8 mouse cellular contexts compared by ENCODE assay signal in genomic region chr14:103345011-103345410, GRCm38 (mm10). TPM values are rescaled to one million over a fixed set of nuclear protein-coding genes. Genes with fewer than 3 reads are reported as not detected.
A peak's percentile ranks its signal among the peaks of the same experiment; 100 is the strongest.
DNase-seq lines count a peak whose midpoint lies in the region; ATAC-seq lines count a peak whose summit lies in the region.

No protein-coding gene starts in this region.

- H3K27me3 ChIP-seq in heart, embryonic 12.5 days (replicated peaks): no peaks in the 10 kb centered on the region
- H3K27me3 ChIP-seq in forebrain, embryonic 16.5 days (replicated peaks; ENCODE audit: control insufficient read depth, insufficient read depth, low read length): no peaks in the 10 kb centered on the region
- H3K27me3 ChIP-seq in liver, embryonic 16.5 days (ENCODE audit: control insufficient read depth, insufficient read depth, low read depth, low read length): no peaks in the 10 kb centered on the region

- H3K27ac ChIP-seq in heart, embryonic 12.5 days (ENCODE audit: poor library complexity, severe bottlenecking): no peak overlapping the region
- H3K27ac ChIP-seq in forebrain, embryonic 16.5 days (ENCODE audit: low read length): no peak overlapping the region
- H3K27ac ChIP-seq in liver, embryonic 16.5 days (ENCODE audit: low read length): no peak overlapping the region

- no peaks in the 10 kb centered on the region for H3K9me3 ChIP-seq in heart, embryonic 12.5 days (replicated peaks)
- H3K9me3 ChIP-seq in forebrain, embryonic 16.5 days (ENCODE audit: control insufficient read depth, low read length): no peaks in the 10 kb centered on the region
- H3K9me3 ChIP-seq in liver, embryonic 16.5 days (replicated peaks; ENCODE audit: control insufficient read depth, low read length): no peaks in the 10 kb centered on the region

- intact Hi-C loops in gastrocnemius, postnatal 36 days (cut with DNase I): loop anchor here (5.0 to 10.0 kb wide), 2 partner anchors 50 to 87 kb away; no protein-coding TSS in a partner anchor

- 43% methylated on average over 2 of the region's 2 CpGs for WGBS in heart, embryonic 12.5 days
- 40% methylated on average over 2 of the region's 2 CpGs for WGBS in forebrain, embryonic 16.5 days
- 14% methylated on average over 2 of the region's 2 CpGs for WGBS in liver, embryonic 16.5 days (ENCODE audit: insufficient replicate concordance)

- H3K9ac ChIP-seq in heart, embryonic 12.5 days: no peak overlapping the region
- peak overlapping the region; percentile 84; the same call in 1 of the 2 replicates for H3K9ac ChIP-seq in forebrain, embryonic 16.5 days (replicated peaks; ENCODE audit: low read depth, low read length)
- peak overlapping the region; percentile 85 for H3K9ac ChIP-seq in liver, embryonic 16.5 days (ENCODE audit: low read depth, low read length)

- no peaks in the 10 kb centered on the region for H3K36me3 ChIP-seq in heart, embryonic 12.5 days
- no peaks in the 10 kb centered on the region for H3K36me3 ChIP-seq in forebrain, embryonic 16.5 days (ENCODE audit: control insufficient read depth, insufficient read depth)
- no peaks in the 10 kb centered on the region for H3K36me3 ChIP-seq in liver, embryonic 16.5 days (ENCODE audit: control insufficient read depth, insufficient read depth)

- ATAC-seq in heart, embryonic 12.5 days (ENCODE audit: insufficient number of reproducible peaks, low FRiP score): no peak
- no peak for ATAC-seq in forebrain, embryonic 16.5 days
- ATAC-seq in liver, embryonic 16.5 days (ENCODE audit: low read depth): no peak
- ATAC-seq in cerebellum, adult (ENCODE audit: insufficient number of reproducible peaks, low FRiP score, low TSS enrichment): no peak

- peaks cover 24% of the 10 kb centered on the region for H3K4me1 ChIP-seq in heart, embryonic 12.5 days (replicated peaks)
- peaks cover 26% of the 10 kb centered on the region for H3K4me1 ChIP-seq in forebrain, embryonic 16.5 days (replicated peaks; ENCODE audit: control insufficient read depth, insufficient read depth, low read length)
- peaks cover 44% of the 10 kb centered on the region for H3K4me1 ChIP-seq in liver, embryonic 16.5 days (ENCODE audit: control insufficient read depth, low read depth, low read length)

- DNase-seq in heart, adult 9 months (ENCODE audit: low spot score in 2 of 2): no peak
- peak; percentile 25 for DNase-seq in CD4-positive helper T cell, adult 2 months (ENCODE audit: low read depth, low spot score)
- no peak for DNase-seq in cerebellum, adult 8-10 months
- DNase-seq in gastrocnemius, postnatal 36 days: no peak

- peak overlapping the region; percentile 79 for H3K4me2 ChIP-seq in heart, embryonic 12.5 days
- H3K4me2 ChIP-seq in forebrain, embryonic 16.5 days (ENCODE audit: low read length): peak overlapping the region; percentile 86
- peak overlapping the region; percentile 98 for H3K4me2 ChIP-seq in liver, embryonic 16.5 days (ENCODE audit: low read depth, low read length)

- peak overlapping the region; percentile 81 for H3K4me3 ChIP-seq in heart, embryonic 12.5 days
- peak overlapping the region; percentile 81 for H3K4me3 ChIP-seq in forebrain, embryonic 16.5 days (replicated peaks; ENCODE audit: low read length)
- H3K4me3 ChIP-seq in liver, embryonic 16.5 days (ENCODE audit: low read depth, low read length): peak overlapping the region; percentile 83

RNA-seq across cellular contexts. Expression of gene Mycbp2, which starts 1.6 kb away (rescaled TPM):
- 14.6 and 16.0 TPM in 2 replicates for polyA plus RNA-seq in heart, embryonic 12.5 days (2016; fragmentation: Nextera tagmentation; extraction: Ambion mirVana)
- polyA plus RNA-seq in forebrain, embryonic 16.5 days (2015; fragmentation: Nextera tagmentation; extraction: Ambion mirVana): 49.5 and 56.6 TPM in 2 replicates
- polyA plus RNA-seq in liver, embryonic 16.5 days (2015; fragmentation: Nextera tagmentation; extraction: Ambion mirVana): 5.8 and 6.7 TPM in 2 replicates
- total RNA-seq in gastrocnemius, postnatal 36 days (2021): 10 to 100 TPM; 22.5 to 26.0 TPM
